Mouse (Mus musculus) heart, postnatal 4 days (tissue): ENCODE results near the gene Cdk6. TPM values are rescaled to one million over a fixed set of nuclear protein-coding genes. Genes with fewer than 3 reads are reported as not detected.
A peak's percentile ranks its signal among the peaks of the same experiment; 100 is the strongest.
"Not testable (repeated sequence)": the region's sequence is repeated elsewhere in the genome, so short reads cannot be mapped to it uniquely, and the experiment has no call there.

Source experiments
- DNase-seq: peaks from one replicate; pipeline ENCODE4 v3.0.0; 2021
- total RNA-seq, 2 experiments: library from RNA; stranded (reverse); gene quantifications; 2 replicates each; pipeline ENCODE4 v1.2.3; 2021

Gene Cdk6
- total RNA-seq, 2 experiments from 2014 or later, result 45.6 to 47.5 TPM

DNA sequence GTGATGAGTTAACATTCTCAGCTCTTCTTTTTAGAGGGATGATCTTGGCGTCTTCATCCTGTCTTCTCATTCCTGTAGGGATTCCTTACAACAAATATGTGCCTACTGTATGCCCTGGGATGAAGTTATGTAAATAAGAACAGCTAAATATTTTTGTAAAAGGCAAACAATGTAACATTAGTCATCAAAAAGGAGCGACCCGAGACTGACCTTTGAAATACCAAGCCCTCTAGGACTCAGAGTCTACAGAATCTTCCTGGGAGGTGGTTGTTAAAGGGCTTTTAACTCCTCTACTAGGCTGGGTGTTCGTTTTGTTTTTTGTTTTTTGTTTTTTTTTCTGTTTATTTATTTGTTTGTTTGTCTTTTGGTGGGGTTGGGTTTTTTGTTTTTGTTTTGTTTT, 4.3 kb downstream of the Cdk6 start:
- DNase-seq, result not testable (repeated sequence)

DNA sequence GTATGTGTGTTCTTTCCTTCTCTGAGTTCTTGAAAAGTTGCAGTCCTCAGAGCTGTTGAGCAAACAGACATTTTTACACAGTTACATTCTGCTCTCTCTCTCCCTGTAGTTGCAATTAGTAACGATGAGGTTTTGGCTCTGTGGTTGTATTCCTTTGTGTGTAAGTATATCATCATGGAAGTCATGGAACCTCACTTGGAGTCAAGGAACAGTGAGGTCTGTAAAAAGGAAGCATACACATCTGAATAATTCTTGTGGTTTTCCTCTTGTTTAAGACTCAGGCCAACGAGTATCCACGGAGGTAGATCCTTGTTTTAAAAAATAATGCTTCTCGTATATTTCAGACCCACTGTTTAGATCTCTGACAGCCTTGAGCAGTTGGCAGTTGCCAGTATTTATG, 8.1 kb downstream of the Cdk6 start:
- DNase-seq, result not testable (repeated sequence)

DNA sequence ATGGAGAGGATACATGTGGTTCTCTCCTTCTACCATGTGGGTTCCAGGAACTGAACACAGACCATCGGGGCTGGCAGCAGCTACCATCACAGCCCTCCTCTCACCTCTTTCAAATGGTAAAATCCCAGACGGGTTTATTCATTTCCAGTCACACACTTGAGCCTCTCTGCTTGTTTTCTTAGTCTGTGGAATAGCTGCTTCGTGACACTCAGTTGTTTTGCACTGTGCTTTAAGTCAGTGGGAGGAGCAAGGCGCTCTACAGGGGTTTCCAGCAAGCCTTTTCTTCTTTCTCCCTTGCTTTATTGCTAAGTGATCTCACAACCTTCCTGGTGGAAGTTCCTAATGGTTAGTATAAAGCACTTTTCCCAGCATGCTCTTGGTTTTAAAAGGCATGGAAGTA, 10.6 kb downstream of the Cdk6 start:
- DNase-seq, result not testable (repeated sequence)

GRCm38 (mm10) chr5:3352314-3352713, 11.0 kb downstream of the Cdk6 start:
- no peak for DNase-seq

GRCm38 (mm10) chr5:3352827-3353226, 11.5 kb downstream of the Cdk6 start:
- DNase-seq, result no peak

DNA sequence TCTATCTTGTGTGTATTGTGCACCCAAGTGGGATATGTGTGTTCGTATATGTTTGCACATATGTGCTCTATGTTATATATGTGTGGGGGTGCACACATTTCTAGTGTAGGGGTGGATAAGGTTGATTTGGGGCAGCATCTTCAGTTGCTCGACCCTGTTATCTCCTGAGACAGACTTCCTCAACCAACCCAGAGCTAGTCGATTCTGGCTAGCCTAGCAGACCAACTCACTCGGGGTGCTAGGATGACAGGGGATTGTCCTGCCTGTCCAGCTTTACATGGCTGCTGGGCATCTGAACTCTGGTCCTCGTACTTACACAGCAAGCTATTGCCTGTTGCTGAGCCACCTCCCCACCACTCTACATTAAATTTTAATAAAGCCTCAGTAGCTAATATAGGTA, 13.0 kb downstream of the Cdk6 start:
- DNase-seq, result no peak

DNA sequence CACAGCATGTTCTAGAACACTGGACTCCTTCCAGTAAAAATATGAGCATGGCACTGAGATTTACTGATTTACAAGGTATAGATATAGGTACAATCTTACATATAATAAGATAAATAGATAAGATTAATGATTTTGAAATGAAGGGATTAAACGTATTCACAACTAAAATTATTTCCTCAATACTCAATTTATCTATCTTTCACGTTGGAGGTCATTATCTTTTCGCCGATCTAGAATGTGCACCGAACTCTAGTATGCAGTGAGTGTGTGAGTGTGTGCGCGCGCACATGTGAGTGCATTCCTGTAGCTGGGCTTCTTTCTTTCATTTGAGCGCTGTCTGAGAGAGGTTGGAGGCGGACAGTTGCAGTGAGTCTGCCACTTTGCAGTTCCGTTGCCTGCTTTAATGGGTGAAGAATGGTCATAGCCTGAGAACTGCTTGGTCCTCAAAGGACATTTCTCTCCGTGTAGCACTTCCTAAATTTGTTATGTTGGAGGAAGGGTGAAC, 13.8 kb downstream of the Cdk6 start:
- DNase-seq, result no peak

DNA sequence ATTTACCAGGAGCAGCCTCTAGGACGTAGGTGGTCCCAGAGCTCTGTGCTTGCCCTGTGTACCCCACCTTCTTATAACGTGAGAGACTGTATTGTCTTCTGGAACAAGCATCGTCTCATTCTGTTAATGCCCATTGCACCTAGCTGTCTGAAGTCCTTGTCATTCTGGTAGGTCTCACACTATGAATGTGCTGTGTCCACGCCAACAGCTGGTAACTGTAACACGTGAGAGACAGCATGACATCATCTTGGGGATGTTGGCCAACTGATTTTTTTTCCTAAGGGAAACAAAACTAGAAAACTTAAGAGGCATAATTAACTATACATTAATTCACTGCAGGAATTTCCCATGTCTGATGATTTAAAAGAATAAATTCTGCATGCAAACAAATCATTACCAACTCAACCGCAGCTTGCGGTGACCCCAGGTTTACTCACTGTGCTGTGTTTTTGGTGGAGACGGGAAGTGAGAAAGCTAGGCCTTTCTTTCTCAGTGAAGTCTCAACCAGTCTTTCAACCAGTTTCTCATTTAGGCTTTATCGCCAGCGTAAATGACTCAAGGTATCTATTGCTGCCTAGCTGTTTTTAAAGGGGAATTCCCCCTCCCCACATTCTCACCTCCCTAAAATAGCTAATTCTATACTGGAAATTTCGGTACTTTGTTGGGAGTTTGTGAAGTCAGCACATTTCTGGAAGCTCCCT, 14.4 kb downstream of the Cdk6 start:
- peak; percentile 65 for DNase-seq

GRCm38 (mm10) chr5:3356261-3356778, 15.0 kb downstream of the Cdk6 start:
- no peak for DNase-seq

- no peak for DNase-seq
Measured at GRCm38 (mm10) chr5:3357496-3357895, 16.2 kb downstream of the Cdk6 start.

- no peak for DNase-seq
Measured at GRCm38 (mm10) chr5:3358687-3359520, 17.6 kb downstream of the Cdk6 start.

GRCm38 (mm10) chr5:3359914-3360313, 18.6 kb downstream of the Cdk6 start:
- no peak for DNase-seq

GRCm38 (mm10) chr5:3361252-3361651, 20.0 kb downstream of the Cdk6 start:
- DNase-seq, result no peak

GRCm38 (mm10) chr5:3362111-3362510, 20.8 kb downstream of the Cdk6 start:
- no peak for DNase-seq

- DNase-seq, result no peak
Measured at GRCm38 (mm10) chr5:3363036-3363983, 22.0 kb downstream of the Cdk6 start.

GRCm38 (mm10) chr5:3367045-3367444, 25.8 kb downstream of the Cdk6 start:
- DNase-seq, result no peak

- no peak for DNase-seq
Measured at GRCm38 (mm10) chr5:3369317-3369716, 28.0 kb downstream of the Cdk6 start.

GRCm38 (mm10) chr5:3371212-3371611, 29.9 kb downstream of the Cdk6 start:
- no peak for DNase-seq

- no peak for DNase-seq
Measured at GRCm38 (mm10) chr5:3373170-3373569, 31.9 kb downstream of the Cdk6 start.

- no peak for DNase-seq
Measured at GRCm38 (mm10) chr5:3374763-3375162, 33.5 kb downstream of the Cdk6 start.

GRCm38 (mm10) chr5:3376167-3376566, 34.9 kb downstream of the Cdk6 start:
- DNase-seq, result no peak

DNA sequence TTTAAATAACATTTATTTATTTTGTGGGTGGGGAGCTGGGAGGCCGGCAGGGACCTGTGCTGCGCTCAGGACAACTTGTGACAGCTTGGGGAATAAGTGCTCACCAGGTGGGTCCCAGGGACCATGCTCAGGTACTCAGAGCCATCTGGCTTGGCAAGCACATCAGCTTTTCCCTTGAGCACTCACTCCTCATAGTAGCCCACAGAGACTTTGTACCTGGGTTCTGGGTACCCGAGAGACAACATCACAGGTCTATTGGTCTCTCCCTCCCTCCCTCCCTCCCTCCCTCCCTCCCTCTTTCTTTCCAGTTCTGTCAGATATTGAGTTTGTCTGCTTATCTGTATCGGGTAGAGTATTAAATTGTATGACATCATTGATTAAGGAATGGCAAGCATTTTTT, 38.0 kb downstream of the Cdk6 start:
- DNase-seq, result no peak
